Mouse (Mus musculus): ENCODE measurements around the gene Rgl2.

- TF ChIP-seq CHD2 (IDR thresholded peaks at IDR 0.05; ENCODE audit: low read depth, low read length), result no peak
- no peak for TF ChIP-seq ZC3H11A (IDR thresholded peaks at IDR 0.05; ENCODE audit: borderline replicate concordance, low read depth, low read length)
These were observed 16.1 kb upstream of the Rgl2 start for GRCm38 (mm10) chr17:33913264-33913663.
